Mouse (Mus musculus) heart, embryonic 16.5 days (tissue): ENCODE results near the gene Usp29. TPM values are rescaled to one million over a fixed set of nuclear protein-coding genes. Genes with fewer than 3 reads are reported as not detected.
"Not testable (repeated sequence)": the region's sequence is repeated elsewhere in the genome, so short reads cannot be mapped to it uniquely, and the experiment has no call there.

Experiments
- ATAC-seq: fragments of 200-750 bp; cut with Nextera tagmentation; replicated peaks from 2 replicates; pipeline ENCODE4 v1.8.0; 2017; ENCODE audit warnings: moderate number of reproducible peaks; ENCODE audit not compliant: insufficient read depth, low FRiP score; ENCODE audit errors: extremely low read depth
- H3K27ac ChIP-seq: fragments of 300-500 bp; sonication (generic); 2 replicates; pipeline ENCODE4 v1.5.1; 2014; ENCODE audit warnings: mild to moderate bottlenecking, low read length, control low read depth, moderate library complexity
- H3K27me3 ChIP-seq: fragments of 300-500 bp; sonication (generic); 2 replicates; pipeline ENCODE4 v1.6.1; 2014; ENCODE audit warnings: low read length, mixed read lengths; ENCODE audit not compliant: control insufficient read depth, insufficient read depth
- H3K36me3 ChIP-seq: fragments of 300-500 bp; sonication (generic); 2 replicates; pipeline ENCODE4 v1.6.1; 2014; ENCODE audit not compliant: control insufficient read depth, insufficient read depth
- H3K4me1 ChIP-seq: fragments of 300-500 bp; sonication (generic); 2 replicates; pipeline ENCODE4 v1.6.1; 2014; ENCODE audit warnings: low read length, mixed read lengths; ENCODE audit not compliant: control insufficient read depth, insufficient read depth
- H3K4me2 ChIP-seq: fragments of 300-500 bp; sonication (generic); 2 replicates; pipeline ENCODE4 v1.6.1; 2014; ENCODE audit warnings: low read depth, mild to moderate bottlenecking, control low read depth, low read length
- H3K4me3 ChIP-seq: fragments of 300-500 bp; sonication (generic); 2 replicates; pipeline ENCODE4 v1.5.1; 2014; ENCODE audit warnings: mild to moderate bottlenecking, control low read depth, low read length
- H3K9ac ChIP-seq: fragments of 300-500 bp; sonication (generic); 2 replicates; pipeline ENCODE4 v1.6.1; 2014; ENCODE audit warnings: low read length, control low read depth
- H3K9me3 ChIP-seq: fragments of 300-500 bp; sonication (generic); replicated peaks from 2 replicates; pipeline ENCODE4 v1.6.1; 2016; ENCODE audit warnings: low read length; ENCODE audit not compliant: control insufficient read depth
- WGBS: fragments of 180-500 bp; shearing (Covaris S2); extraction: QIAGEN DNeasy Blood & Tissue Kit; methylation state at CpG from one replicate; pipeline ENCODE4 v1.1.7; 2014; 5-methylcytosine and 5-hydroxymethylcytosine counted together
- polyA plus RNA-seq: library from polyadenylated mRNA; unstranded; fragments of >200 nt; fragmentation: Nextera tagmentation; extraction: Ambion mirVana; gene quantifications from 2 replicates; pipeline ENCODE4 v1.2.1, GENCODE M21; 2015

Usp29 gene
- polyA plus RNA-seq, 1 experiment from 2014 or later, result 6.1 TPM

GRCm38 (mm10) chr7:6919131-6919870 lies 188.9 kb downstream of the Usp29 start:
- no peak overlapping the region for H3K9ac ChIP-seq
- H3K4me3 ChIP-seq, result no peak overlapping the region
- no peaks in the 10 kb centered on the region for H3K36me3 ChIP-seq
- H3K9me3 ChIP-seq, result no peaks in the 10 kb centered on the region
- no peak for ATAC-seq
- 77% methylated on average over 1 of the region's 1 CpGs for WGBS
- no peak overlapping the region for H3K4me2 ChIP-seq
- H3K27ac ChIP-seq, result no peak overlapping the region
- no peaks in the 10 kb centered on the region for H3K27me3 ChIP-seq
- peaks cover 18% of the 10 kb centered on the region for H3K4me1 ChIP-seq

- H3K36me3 ChIP-seq, result no peaks in the 10 kb centered on the region
- no peak for ATAC-seq
Measured at GRCm38 (mm10) chr7:6923515-6923914, 193.1 kb downstream of the Usp29 start.

GRCm38 (mm10) chr7:6925926-6926730 lies 195.8 kb downstream of the Usp29 start:
- no peaks in the 10 kb centered on the region for H3K9me3 ChIP-seq
- no peak overlapping the region for H3K4me2 ChIP-seq
- ATAC-seq, result no peak
- H3K4me3 ChIP-seq, result no peak overlapping the region
- no peak overlapping the region for H3K27ac ChIP-seq
- H3K27me3 ChIP-seq, result no peaks in the 10 kb centered on the region
- no peak overlapping the region for H3K9ac ChIP-seq
- 71% methylated on average over 7 of the region's 7 CpGs for WGBS
- H3K4me1 ChIP-seq, result no peaks in the 10 kb centered on the region
- no peaks in the 10 kb centered on the region for H3K36me3 ChIP-seq

More at GRCm38 (mm10) chr7:6923515-6923914, 193.1 kb downstream of the Usp29 start:
- Histone ChIP-seq H3K4me1 (no peaks in the 10 kb centered on the region), H3K4me3 (no peak overlapping the region), H3K9me3 (no peaks in the 10 kb centered on the region), H3K4me2 (no peak overlapping the region), H3K27me3 (no peaks in the 10 kb centered on the region), H3K9ac (no peak overlapping the region), H3K27ac (no peak overlapping the region)
- 86% methylated on average over 3 of the region's 3 CpGs for WGBS

GRCm38 (mm10) chr7:6926731-6926995 lies 196.3 kb downstream of the Usp29 start:
- Histone ChIP-seq H3K27me3 (no peaks in the 10 kb centered on the region), H3K36me3 (no peaks in the 10 kb centered on the region), H3K9me3 (no peaks in the 10 kb centered on the region), H3K9ac (no peak overlapping the region), H3K27ac (no peak overlapping the region), H3K4me2 (no peak overlapping the region), H3K4me1 (no peaks in the 10 kb centered on the region), H3K4me3 (no peak overlapping the region)
- no peak for ATAC-seq
- 86% methylated on average over 4 of the region's 4 CpGs for WGBS

- no peaks in the 10 kb centered on the region for H3K4me1 ChIP-seq
- no peaks in the 10 kb centered on the region for H3K27me3 ChIP-seq
- H3K4me3 ChIP-seq, result no peak overlapping the region
- no peaks in the 10 kb centered on the region for H3K9me3 ChIP-seq
- H3K36me3 ChIP-seq, result no peaks in the 10 kb centered on the region
- no peak for ATAC-seq
- H3K4me2 ChIP-seq, result no peak overlapping the region
- 56% methylated on average over 2 of the region's 2 CpGs for WGBS
- H3K27ac ChIP-seq, result no peak overlapping the region
- H3K9ac ChIP-seq, result no peak overlapping the region
Measured at GRCm38 (mm10) chr7:6929286-6929685, 198.9 kb downstream of the Usp29 start.

- Histone ChIP-seq H3K9ac (no peak overlapping the region), H3K27ac (no peak overlapping the region), H3K36me3 (no peaks in the 10 kb centered on the region), H3K9me3 (no peaks in the 10 kb centered on the region), H3K27me3 (no peaks in the 10 kb centered on the region), H3K4me2 (no peak overlapping the region), H3K4me1 (no peaks in the 10 kb centered on the region), H3K4me3 (no peak overlapping the region)
- no peak for ATAC-seq
- WGBS, result 57% methylated on average over 5 of the region's 5 CpGs
Measured at GRCm38 (mm10) chr7:6934741-6935140, 204.4 kb downstream of the Usp29 start.

- Histone ChIP-seq H3K4me2 (no peak overlapping the region), H3K27me3 (no peaks in the 10 kb centered on the region), H3K4me3 (no peak overlapping the region), H3K36me3 (no peaks in the 10 kb centered on the region), H3K4me1 (no peaks in the 10 kb centered on the region), H3K9ac (no peak overlapping the region), H3K9me3 (no peaks in the 10 kb centered on the region), H3K27ac (no peak overlapping the region)
- 40% methylated on average over 11 of the region's 11 CpGs for WGBS
- ATAC-seq, result no peak
Measured at GRCm38 (mm10) chr7:6937040-6937439, 206.7 kb downstream of the Usp29 start.

GRCm38 (mm10) chr7:6940761-6941231 lies 210.4 kb downstream of the Usp29 start:
- Histone ChIP-seq H3K4me3 (peak overlapping the region; percentile 17; the same call in 1 of the 2 replicates), H3K4me1 (no peaks in the 10 kb centered on the region), H3K36me3 (no peaks in the 10 kb centered on the region), H3K27me3 (no peaks in the 10 kb centered on the region), H3K9me3 (no peaks in the 10 kb centered on the region), H3K27ac (no peak overlapping the region), H3K4me2 (peak overlapping the region; percentile 59), H3K9ac (no peak overlapping the region)
- ATAC-seq, result no peak
- 23% methylated on average over 16 of the region's 16 CpGs for WGBS

- H3K9me3 ChIP-seq, H3K27me3 ChIP-seq, ATAC-seq, H3K27ac ChIP-seq, H3K4me3 ChIP-seq, H3K9ac ChIP-seq, H3K36me3 ChIP-seq, H3K4me2 ChIP-seq, H3K4me1 ChIP-seq: not testable (repeated sequence)
- WGBS, result 93% methylated on average over 18 of the region's 20 CpGs
Measured at GRCm38 (mm10) chr7:6948061-6948460, 217.7 kb downstream of the Usp29 start.
